Mouse (Mus musculus) thymus, postnatal 14 days (tissue): ENCODE data around the gene Ptprg.
"Not testable (repeated sequence)": the region's sequence is repeated elsewhere in the genome, so short reads cannot be mapped to it uniquely, and the experiment has no call there.

ENCODE experiments used
- DNase-seq: peaks from one replicate; pipeline ENCODE4 v3.0.0; 2021

The Ptprg gene

GRCm38 (mm10) chr14:11988975-11989374 is 435.6 kb downstream of the Ptprg start:
- DNase-seq, result no peak

GRCm38 (mm10) chr14:11991151-11991550 is 437.8 kb downstream of the Ptprg start:
- no peak for DNase-seq

GRCm38 (mm10) chr14:11992111-11992510 is 438.8 kb downstream of the Ptprg start:
- no peak for DNase-seq

- DNase-seq, result no peak
Measured at GRCm38 (mm10) chr14:11992534-11992933, 439.2 kb downstream of the Ptprg start.

- no peak for DNase-seq
Measured at GRCm38 (mm10) chr14:11997555-11997954, 444.2 kb downstream of the Ptprg start.

GRCm38 (mm10) chr14:11998464-11998863 is 445.1 kb downstream of the Ptprg start:
- no peak for DNase-seq

- no peak for DNase-seq
Measured at GRCm38 (mm10) chr14:12004061-12004460, 450.7 kb downstream of the Ptprg start.

- no peak for DNase-seq
Measured at GRCm38 (mm10) chr14:12011766-12012165, 458.4 kb downstream of the Ptprg start.

GRCm38 (mm10) chr14:12025812-12026728 is 472.7 kb downstream of the Ptprg start:
- DNase-seq, result no peak

GRCm38 (mm10) chr14:12027247-12027646 is 473.9 kb downstream of the Ptprg start:
- DNase-seq, result no peak

GRCm38 (mm10) chr14:12029926-12030325 is 476.6 kb downstream of the Ptprg start:
- DNase-seq, result no peak

GRCm38 (mm10) chr14:12036530-12037283 is 483.4 kb downstream of the Ptprg start:
- no peak for DNase-seq

- DNase-seq, result no peak
Measured at GRCm38 (mm10) chr14:12039743-12040142, 486.4 kb downstream of the Ptprg start.

- DNase-seq, result no peak
Measured at GRCm38 (mm10) chr14:12041566-12041965, 488.2 kb downstream of the Ptprg start.

- DNase-seq, result no peak
Measured at GRCm38 (mm10) chr14:12046226-12046882, 493.0 kb downstream of the Ptprg start.

- no peak for DNase-seq
Measured at GRCm38 (mm10) chr14:12047637-12048036, 494.3 kb downstream of the Ptprg start.

GRCm38 (mm10) chr14:12056912-12057524 is 503.7 kb downstream of the Ptprg start:
- DNase-seq, result no peak

- no peak for DNase-seq
Measured at GRCm38 (mm10) chr14:12057856-12058255, 504.5 kb downstream of the Ptprg start.

- no peak for DNase-seq
Measured at GRCm38 (mm10) chr14:12059149-12059548, 505.8 kb downstream of the Ptprg start.

GRCm38 (mm10) chr14:12061313-12061712 is 508.0 kb downstream of the Ptprg start:
- not testable (repeated sequence) for DNase-seq

- no peak for DNase-seq
Measured at GRCm38 (mm10) chr14:12062628-12063360, 509.5 kb downstream of the Ptprg start.

GRCm38 (mm10) chr14:12065001-12065400 is 511.7 kb downstream of the Ptprg start:
- no peak for DNase-seq
